Mouse (Mus musculus) MEL (cell line): Measurements from ENCODE around the gene Dhrs1.

ENCODE experiments used
- JUND ChIP-seq: IDR thresholded peaks from 2 replicates; pipeline ENCODE4 v1.6.1; 2011; ENCODE audit warnings: low read depth, mild to moderate bottlenecking, improper control_type of control experiment, low read length
- MAX ChIP-seq: IDR thresholded peaks from 2 replicates; pipeline ENCODE4 v1.6.1; 2011; ENCODE audit warnings: low read length, improper control_type of control experiment

GRCm38 (mm10) chr14:55714893-55715292 is 30.6 kb downstream of the Dhrs1 start:
- no peak for TF ChIP-seq JUND
- peak; percentile 65 for TF ChIP-seq MAX
